Mouse (Mus musculus) forelimb bud, embryonic 11.5 days (tissue): ENCODE results near the gene Wdr24.
A peak's percentile ranks its signal among the peaks of the same experiment; 100 is the strongest.
"Not testable (repeated sequence)": the region's sequence is repeated elsewhere in the genome, so short reads cannot be mapped to it uniquely, and the experiment has no call there.

Experiments
- DNase-seq: peaks from one replicate; pipeline ENCODE4 v3.0.0-alpha.2; 2012; ENCODE audit warnings: low read depth, low spot score

The Wdr24 gene

DNA sequence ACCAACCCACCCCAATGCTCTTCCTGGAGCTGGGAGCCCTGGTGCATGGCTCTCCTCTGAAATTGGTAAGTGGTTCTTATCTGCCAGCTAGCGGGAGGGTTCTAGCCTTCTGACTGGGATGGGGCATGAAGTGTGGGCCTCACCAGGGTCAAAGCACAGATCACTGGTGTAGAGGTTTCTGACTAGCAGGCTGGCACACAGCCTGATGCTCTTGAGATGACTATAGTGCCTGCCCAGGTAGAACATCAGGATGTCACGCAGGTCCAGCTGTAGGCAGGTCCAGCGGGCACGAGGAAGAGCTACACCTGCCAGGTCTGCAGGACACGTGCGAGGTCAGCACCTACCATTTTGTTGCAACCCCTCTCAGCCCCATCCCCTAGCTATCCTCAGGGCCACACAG lies 36.8 kb downstream of the Wdr24 start:
- no peak for DNase-seq

DNA sequence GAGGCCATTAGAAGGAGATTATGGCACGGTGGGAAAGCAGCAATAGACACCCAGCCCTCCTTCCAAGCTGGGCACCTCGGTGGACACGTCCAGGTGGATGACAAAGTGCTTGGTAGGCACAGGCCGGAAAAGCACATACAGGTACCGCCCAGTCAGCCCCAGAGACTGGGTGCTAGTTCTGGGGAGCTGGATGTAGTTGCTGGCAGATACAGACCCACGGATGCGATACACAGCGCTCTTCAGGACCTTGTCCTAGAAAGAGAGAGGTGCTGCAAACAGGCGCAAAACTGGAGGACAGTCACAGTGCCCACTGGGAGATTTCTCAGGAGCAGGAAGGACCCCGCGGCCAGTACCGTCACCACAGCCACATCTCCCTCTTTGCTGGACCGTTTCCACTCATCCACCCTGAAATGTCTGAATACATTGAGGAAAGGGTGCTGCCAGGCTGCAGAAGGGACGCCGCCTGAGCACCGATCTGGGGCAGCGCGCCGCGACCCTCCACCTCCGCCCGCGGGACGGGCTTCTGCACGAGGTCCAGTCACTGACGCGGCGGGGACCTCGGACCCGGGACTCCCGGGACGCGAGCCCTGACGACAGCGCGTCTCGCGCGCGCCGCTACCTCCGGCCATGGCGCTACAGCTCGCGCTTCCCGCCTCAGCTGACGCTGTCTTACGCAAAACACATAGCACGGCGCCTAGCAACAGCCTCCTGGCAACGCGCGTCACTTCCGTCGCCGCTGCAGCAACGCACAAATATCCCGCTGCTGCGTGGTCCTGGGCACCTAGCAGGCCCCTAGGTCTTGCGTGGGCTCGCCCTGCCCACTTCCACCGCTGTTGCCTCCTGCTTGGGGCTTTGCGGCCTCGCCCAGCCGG lies 37.6 kb downstream of the Wdr24 start, which contains the start of gene Wdr90:
Gene Wdr90 (minus strand): TSS at position 670 of the 872 bp plus-strand sequence.
- peak; percentile 92 for DNase-seq

DNA sequence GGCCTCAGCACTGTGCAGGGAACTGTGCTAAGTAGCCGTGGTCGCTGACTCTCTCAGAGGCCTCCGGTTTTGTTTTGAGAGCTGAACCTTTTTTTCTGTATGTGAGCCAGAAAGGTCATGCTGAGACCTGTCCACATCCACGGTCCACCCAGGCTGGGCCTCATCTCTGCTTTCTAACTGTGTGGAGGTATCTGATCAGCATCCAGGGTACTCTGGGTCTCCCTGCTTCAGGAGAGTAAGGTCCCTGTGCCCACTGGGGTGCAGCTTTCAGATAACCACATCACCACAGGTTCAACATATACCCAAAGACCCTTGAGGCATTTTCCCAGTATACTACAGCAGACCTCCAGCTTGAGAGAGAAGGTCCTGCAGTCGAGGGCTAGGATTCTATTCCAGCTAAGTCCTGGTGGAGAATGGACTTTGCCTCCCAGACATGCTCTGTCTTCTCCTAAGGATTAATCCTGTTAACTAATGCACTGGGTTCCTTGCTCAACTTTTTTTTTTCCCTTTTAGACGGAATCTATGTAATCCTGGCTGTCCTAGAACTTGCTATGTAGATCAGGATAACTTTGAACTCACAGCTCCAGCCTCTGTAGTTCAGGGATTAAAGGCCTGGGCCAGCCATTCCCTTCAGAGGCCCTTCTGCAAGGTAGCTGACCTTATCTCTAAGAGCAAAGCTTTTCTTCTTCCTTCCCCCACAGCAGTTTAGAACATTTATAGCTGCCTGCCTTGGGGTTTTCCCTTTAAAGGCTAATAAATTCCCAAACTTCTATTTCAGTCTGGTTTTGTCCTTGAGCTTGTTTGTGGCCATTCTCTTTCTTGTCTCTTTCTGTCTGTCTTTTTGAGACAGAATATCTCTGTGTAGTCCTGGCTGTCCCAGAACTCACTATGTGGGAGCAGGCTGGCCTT lies 38.5 kb downstream of the Wdr24 start:
- DNase-seq = no peak

DNA sequence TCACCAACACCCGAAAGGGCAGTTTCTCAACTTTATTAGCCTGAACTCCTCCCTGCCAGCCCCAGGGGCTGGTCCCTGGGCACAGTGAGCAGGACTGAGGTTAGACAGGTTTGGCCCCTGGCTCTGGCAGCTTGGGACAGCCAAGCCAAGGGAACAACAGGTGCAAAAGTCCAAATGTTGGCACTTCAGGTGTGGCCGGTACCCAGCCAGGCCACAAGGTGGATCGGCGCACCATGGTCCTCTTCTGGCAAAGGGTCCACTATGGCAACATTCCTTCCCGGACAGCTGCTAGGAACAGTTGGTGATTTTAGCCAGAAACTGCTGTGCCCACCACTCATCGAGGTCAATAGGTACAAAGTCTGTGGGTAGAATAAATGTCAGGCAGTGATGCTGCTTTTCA lies 40.3 kb downstream of the Wdr24 start:
- no peak for DNase-seq

DNA sequence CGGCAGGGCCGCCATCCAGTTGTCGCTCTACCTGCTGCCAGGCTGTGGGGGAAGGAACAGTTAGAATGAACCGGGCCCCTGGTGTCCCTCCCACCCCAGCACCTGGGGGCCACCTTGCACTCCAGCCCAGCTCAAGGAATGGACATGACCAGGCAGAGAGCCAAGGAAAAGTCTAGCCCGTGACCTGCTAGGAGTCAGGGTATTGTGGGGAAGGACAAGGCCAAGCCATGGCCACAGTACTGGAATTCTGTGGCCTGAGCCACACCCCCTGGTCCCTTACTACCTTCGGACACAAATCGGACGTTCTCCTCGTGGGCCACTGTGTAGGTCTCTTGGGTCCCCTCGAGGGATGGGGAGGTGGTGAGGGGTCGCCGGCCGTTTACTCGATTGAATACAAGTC lies 40.9 kb downstream of the Wdr24 start:
- DNase-seq = no peak

DNA sequence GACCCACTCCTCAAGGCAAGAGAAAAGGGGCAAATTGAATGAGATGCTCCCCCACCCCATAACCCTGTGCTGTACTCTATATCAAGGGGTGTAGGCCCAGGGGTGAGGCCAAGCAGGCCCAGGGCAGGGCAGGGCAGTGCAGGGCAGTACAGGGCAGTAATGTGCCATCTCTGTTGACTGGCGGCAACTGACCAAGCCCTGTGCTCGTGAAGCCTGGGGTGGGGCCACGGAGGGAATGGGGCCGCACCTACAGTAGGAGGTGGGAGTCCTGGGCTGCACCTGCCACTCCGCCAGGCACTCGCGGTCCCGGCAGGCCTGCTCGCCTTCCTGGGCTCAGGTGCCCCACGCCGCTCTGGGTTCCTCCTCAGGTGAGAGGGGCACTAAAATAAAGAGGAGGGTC lies 41.9 kb downstream of the Wdr24 start:
- DNase-seq = no peak

DNA sequence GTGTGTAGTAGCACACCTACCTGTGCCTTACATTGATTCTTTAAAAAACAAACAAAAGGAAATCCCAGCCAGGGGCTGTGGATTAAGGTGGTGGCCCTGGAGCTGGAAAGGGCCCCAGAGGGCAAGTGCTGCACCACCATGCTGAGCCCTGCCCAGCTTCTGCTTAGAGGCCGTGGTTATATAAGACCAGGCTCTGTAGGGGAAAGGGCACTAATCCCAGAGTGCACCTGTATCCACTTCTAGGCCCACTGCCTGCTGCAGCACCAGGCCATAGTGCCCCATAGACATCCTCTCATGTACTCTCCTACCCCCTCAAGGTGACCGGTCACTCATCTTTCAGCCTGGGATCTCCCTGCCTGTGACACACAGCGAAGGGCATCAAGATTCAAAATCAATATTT lies 42.7 kb downstream of the Wdr24 start:
- no peak for DNase-seq

DNA sequence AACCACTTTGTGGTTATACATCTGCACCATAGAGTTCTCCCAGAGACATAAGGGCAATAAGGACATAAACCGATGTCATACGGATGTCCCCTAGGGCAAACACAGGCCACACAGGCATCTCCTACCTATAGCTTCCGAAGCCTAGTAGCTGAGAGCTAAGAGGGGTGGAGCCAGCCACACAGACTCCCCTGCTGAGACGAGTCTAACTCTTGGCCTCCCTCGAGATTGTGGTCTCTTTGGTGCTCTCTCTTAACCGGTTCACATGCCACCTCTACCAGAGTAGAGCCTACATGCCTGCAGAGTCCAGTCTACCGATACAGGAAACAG lies 44.0 kb downstream of the Wdr24 start:
- no peak for DNase-seq

DNA sequence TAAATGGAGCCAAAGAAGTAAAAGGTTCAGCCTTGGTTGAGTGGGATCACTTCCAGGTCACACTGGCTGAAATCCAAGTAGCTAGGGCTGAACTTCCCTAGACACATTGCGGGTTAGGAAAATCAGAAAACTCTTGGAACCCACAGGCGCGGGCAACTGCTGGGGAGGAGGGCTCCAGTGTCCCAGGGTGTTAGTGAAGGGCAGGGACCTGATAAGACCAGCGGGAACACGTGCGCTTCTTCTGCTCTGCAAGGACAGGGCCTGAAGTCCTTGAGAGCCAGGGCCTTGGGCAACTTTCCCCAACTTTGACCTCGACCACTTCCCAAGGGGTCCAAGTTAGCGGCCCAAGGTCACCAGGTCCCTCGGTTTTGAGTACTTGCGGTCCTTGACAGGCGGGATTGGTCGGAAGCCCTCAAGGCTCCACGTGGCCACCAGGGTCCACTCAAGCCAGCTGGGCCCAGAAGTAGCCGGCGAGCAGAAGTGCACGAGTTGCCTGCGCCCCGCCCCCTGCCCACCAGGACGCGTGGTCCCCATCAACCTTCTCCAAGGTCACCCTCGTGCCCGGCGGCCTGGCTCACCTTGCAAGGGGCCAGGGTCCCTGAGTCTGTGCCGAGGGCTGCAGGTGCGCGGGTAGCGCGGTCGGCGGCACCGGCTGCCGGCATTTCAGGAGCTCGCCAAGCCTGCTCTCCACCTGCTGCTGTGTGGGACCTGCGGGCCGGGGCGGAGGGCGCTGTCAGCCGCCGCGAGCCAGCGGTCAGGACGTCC lies 44.6 kb downstream of the Wdr24 start:
- DNase-seq = no peak

DNA sequence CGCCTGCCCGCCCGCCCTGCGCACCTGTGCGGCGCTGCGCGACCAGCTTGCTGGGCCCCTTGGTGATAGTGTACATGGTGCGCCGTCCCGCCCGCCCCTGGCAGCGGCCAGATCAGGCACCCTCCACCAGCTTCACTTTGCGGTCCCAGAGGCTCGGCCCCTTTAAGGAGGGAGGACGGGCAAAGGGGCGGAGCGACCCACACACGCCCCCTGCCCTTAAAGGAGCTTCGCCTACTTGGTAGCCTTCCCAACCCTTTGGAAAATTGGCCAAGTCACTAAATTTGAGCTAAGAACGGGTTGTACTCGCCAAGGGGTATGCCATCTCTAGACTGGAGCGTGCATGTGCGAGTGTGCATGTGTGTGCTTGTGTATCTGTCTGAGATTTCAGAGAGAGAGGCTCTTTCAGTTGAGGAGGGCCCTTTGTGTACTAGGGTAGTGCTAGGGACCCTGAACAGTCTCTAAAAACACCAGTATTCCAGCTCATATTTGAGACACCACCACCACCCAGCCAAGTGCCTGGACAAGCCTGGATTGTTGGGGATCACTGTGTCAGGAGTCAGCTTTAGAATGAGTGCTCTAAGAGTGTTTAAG lies 45.3 kb downstream of the Wdr24 start, which contains the start of gene Mcrip2:
Gene Mcrip2 (minus strand): TSS at position 164 of the 591 bp plus-strand sequence.
- DNase-seq = peak; percentile 66

DNA sequence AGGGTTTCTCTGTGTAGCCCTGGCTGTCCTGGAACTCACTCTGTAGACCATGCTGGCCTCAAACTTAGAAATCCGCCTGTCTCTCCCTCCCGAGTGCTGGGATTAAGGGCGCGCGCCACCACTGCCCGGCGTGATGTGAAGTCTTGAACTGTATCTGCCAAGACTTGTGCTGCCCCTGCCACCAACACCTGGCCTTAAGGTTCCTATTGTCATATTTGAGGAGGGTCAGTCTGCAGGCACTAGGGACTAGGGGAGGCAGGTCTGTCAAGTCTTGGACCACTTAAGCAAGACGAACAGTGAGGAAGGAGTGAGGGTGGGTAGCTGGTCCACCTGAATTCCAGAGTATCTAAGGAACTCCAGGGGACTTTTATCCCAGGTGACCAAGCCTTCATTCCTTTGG lies 46.1 kb downstream of the Wdr24 start:
- DNase-seq = no peak

DNA sequence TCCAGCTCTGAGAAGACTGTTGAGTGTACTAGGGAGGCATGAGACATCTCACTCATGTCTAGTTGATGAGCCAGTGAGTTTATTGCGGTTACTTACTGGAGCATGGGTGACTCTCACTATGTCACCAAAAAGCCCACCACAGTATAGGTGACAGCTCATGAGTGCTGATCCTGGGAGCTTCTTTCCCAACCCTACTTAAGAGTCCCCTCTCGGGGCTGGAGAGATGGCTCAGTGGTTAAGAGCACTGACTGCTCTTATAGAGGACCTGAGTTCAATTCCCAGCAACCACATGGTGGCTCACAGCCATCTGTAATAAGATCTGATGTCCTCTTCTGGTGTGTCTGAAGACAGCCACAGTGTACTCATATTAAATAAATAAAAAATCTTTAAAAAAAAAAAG lies 46.5 kb downstream of the Wdr24 start:
- no peak for DNase-seq

DNA sequence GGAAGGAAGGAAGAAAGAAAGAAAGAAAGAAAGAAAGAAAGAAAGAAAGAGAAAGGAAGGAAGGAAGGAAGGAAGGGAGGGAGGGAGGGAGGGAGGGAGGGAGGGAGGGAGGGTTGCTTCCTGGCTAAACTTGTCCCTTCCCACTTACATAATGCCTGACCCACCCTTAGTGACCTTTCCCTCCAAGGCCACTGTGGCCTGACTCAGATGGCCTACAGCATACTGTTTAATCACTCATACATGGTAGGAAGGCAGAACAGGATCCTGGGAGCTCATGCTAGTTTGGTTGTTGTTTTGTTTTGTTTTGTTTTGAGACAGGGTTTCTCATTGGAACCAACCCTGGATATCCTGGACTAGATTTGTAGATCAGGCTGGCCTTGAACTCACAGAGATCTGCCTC lies 48.1 kb downstream of the Wdr24 start:
- not testable (repeated sequence) for DNase-seq

DNA sequence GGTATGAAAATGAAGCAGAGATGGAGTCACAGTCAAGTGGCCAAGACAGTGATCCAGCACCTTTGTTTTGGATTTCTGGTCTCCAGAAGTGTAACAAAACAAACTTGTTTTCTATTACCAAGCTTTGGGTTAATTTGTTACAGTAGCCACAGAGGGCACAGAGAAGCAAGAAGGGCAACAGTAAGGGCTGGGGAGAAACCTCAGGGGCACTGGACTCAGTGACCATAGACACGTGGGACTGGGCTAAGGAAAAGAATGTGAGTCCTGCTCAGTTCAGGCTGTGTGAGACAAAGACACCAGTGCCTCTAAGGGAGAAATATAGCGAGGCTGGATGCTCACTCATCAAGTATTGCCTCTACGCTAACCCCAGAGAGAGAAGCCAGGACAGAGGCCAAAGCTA lies 49.2 kb downstream of the Wdr24 start:
- no peak for DNase-seq

DNA sequence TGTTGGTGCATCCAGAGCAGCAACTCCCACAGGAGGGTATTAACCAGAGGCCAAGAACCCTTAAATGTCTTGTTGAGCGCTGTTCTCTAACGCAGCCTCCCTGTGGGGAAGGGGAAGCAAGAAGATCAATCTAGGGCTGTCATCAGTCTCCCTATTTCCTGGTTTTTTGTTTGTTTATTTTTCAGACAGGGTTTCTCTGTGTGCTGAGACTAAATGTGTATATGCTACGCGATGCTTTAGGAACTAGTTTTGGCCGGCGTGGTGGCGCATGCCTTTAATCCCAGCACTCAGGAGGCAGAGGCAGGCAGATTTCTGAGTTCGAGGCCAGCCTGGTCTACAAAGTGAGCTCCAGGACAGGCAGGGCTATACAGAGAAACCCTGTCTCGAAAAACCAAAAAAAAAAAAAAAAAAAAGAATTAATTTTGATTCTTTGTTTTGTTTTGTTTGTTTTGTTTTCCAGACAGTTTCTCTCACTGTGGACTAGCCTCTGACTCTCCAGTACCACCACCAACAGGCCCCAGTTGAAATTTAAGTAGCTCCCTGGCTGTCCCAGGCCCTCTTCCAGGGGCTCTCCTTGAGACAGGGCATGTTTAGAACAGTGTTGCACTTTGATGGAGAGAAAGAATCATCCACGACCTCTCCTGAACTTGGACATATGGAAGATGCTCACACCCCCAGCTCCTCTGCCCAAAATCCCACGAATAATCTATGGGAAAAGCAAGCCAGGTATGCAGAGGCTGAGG lies 50.1 kb downstream of the Wdr24 start:
- DNase-seq = no peak

DNA sequence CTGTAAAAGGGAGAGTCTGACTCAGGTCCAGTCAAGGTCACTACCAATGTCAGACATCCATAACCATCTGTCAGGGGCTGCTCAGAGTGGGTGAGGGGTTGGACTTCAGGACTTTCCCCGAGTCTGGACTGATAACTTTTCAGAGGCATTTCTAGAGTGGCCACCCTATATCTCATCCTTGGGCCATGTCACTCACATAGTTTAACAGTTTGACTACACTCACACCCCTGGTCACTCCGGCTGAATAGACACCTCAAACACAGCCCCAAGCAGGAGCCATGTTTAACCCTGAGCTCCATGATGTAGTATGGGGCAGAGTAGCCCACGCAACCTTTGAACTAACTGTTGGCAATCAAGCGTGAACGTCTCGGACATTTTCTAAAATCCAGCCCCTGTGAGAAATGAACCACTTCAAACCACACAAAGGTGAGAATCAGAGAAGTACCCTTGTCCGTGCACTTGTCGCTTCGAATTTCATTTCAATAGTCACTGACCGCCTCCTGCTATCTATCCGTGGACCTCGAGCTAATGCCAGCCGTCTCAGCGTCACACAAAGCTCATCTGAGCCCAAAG lies 50.8 kb downstream of the Wdr24 start:
- no peak for DNase-seq

DNA sequence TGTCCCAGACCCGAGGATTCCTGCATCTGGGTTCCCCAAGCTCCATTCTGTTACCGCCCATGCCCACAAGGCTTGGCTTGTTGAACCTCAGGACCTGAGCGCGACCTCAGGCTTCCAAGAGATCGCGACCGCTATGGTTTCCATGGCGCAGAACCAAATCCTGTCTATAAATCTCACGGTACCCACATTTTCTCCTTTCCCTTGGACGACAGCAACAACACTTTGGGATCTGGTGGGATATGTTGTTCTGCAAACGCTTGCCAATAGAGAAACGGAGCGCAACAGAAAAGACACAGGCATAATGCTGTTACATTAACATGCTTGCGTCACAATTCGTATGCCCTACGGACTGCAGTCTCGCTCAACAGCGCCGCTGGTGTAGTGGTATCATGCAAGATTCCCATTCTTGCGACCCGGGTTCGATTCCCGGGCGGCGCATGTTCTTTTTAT lies 51.3 kb downstream of the Wdr24 start, which contains the start of gene Mettl26:
Gene Mettl26 (plus strand): TSS at position 354 of the 450 bp plus-strand sequence.
- DNase-seq = peak; percentile 94

DNA sequence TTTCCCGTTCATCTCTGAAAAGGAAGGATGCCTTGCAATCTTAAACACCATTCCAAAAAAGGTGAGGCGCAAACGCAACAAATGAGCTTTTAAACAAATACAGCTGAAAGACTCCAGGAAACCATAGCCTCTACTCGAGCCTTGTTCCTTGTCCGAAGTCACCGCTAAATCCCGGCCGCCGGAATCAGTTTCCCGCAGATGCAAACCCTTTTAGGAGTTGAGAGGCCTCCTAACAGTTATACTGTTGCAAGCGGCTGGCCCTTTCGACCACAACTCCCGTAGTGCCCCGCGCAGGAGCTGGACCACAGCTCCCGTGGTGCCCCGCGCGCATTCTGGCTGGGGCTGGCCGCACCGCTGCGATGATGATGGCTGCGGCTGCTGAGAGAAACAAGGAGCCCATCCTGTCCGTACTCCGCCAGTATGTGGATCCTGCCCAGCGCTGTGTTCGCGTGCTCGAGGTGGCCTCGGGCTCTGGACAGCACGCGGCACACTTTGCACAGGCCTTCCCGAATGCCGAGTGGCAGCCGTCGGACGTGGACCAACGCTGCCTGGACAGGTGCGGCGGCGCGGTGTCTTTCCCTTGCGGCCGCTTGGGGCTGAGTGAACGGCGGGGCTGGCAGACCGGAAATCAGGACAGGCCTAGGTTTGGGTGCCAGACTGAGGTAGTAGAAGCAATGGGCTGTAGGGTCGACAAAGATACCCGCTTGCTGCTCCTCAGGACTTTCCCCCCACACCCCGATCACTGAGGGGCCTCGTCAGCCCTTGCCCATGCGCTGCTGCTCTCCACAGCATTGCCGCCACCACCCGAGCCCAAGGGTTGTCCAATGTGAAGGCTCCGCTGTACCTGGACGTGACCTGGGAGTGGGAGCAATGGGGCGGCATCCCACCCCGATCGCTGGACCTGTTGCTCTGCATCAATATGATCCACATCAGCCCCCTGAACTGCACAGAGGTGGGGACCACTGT lies 52.0 kb downstream of the Wdr24 start:
- DNase-seq = peak; percentile 85

DNA sequence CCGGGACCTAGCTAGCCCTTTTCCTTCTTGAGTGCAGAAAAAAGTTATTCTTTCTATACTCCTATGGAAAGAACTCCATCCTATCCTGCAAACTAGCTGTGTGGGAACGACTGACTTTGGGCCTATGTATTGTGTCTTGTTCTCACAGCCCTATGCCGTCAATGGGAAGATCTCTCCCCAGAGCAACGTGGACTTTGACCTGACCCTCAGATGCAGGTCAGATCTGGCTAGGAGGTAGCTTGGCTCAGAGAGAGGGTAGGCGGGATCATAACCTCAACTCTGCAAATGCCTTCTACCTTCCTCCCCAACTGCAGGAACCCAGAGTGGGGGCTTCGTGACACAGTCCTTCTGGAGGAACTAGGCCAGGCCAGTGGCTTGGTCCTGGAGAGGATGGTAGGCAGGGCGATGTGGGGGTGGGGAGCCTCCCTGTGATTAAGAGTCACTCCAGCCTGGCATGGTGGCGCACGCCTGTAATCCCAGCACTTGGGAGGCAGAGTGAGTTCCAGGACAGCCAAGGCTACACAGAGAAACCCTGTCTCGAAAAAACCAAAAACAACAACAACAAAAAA lies 53.0 kb downstream of the Wdr24 start:
- no peak for DNase-seq
